Mouse (Mus musculus) embryo, embryonic 11.5 days (tissue): Measurements from ENCODE around the gene Zfp839.

Source experiments
- DNase-seq: peaks from one replicate; pipeline ENCODE4 v3.0.0-alpha.2; 2012; ENCODE audit warnings: low read depth, low spot score

Gene Zfp839

GRCm38 (mm10) chr12:110850010-110850928, at the start of gene Zfp839:
Gene Zfp839 (plus strand): TSS chr12:110850253.
- DNase-seq = peak; percentile 68

GRCm38 (mm10) chr12:110801876-110802464, 48.1 kb upstream of the Zfp839 start:
- DNase-seq = no peak

GRCm38 (mm10) chr12:110802674-110803297, 47.3 kb upstream of the Zfp839 start:
- no peak for DNase-seq

GRCm38 (mm10) chr12:110804261-110804660, 45.8 kb upstream of the Zfp839 start:
- DNase-seq = peak; percentile 7

- DNase-seq = no peak
Observed at GRCm38 (mm10) chr12:110806301-110806970, 43.6 kb upstream of the Zfp839 start.

GRCm38 (mm10) chr12:110808430-110808829, 41.6 kb upstream of the Zfp839 start:
- no peak for DNase-seq

GRCm38 (mm10) chr12:110808848-110809247, 41.2 kb upstream of the Zfp839 start:
- no peak for DNase-seq

GRCm38 (mm10) chr12:110813132-110813531, 36.9 kb upstream of the Zfp839 start:
- DNase-seq = no peak

- no peak for DNase-seq
Observed at GRCm38 (mm10) chr12:110813624-110814023, 36.4 kb upstream of the Zfp839 start.

GRCm38 (mm10) chr12:110814924-110815323, 35.1 kb upstream of the Zfp839 start:
- DNase-seq = no peak

GRCm38 (mm10) chr12:110816833-110817232, 33.2 kb upstream of the Zfp839 start:
- DNase-seq = no peak

GRCm38 (mm10) chr12:110819367-110819766, 30.7 kb upstream of the Zfp839 start:
- no peak for DNase-seq

GRCm38 (mm10) chr12:110821787-110822186, 28.3 kb upstream of the Zfp839 start:
- DNase-seq = no peak

GRCm38 (mm10) chr12:110822366-110822765, 27.7 kb upstream of the Zfp839 start:
- DNase-seq = no peak

- no peak for DNase-seq
Observed at GRCm38 (mm10) chr12:110828908-110829307, 21.1 kb upstream of the Zfp839 start.

- no peak for DNase-seq
Observed at GRCm38 (mm10) chr12:110830293-110831024, 19.6 kb upstream of the Zfp839 start.

GRCm38 (mm10) chr12:110835182-110835581, 14.9 kb upstream of the Zfp839 start:
- DNase-seq = no peak

- no peak for DNase-seq
Observed at GRCm38 (mm10) chr12:110836729-110837128, 13.3 kb upstream of the Zfp839 start.

- no peak for DNase-seq
Observed at GRCm38 (mm10) chr12:110837192-110837841, 12.7 kb upstream of the Zfp839 start.

- DNase-seq = no peak
Observed at GRCm38 (mm10) chr12:110837850-110838249, 12.2 kb upstream of the Zfp839 start.
